Mouse (Mus musculus) kidney, embryonic 15.5 days (tissue): ENCODE data around the gene Ggta1. TPM values are rescaled to one million over a fixed set of nuclear protein-coding genes. Genes with fewer than 3 reads are reported as not detected.

Experiments used
- ATAC-seq: fragments of 200-750 bp; cut with Nextera tagmentation; replicated peaks from 2 replicates; pipeline ENCODE4 v1.8.0; 2017; ENCODE audit warnings: moderate TSS enrichment; ENCODE audit not compliant: low FRiP score
- H3K27ac ChIP-seq: fragments of 300-500 bp; sonication (generic); 2 replicates; pipeline ENCODE4 v1.5.1; 2015; ENCODE audit warnings: mild to moderate bottlenecking, inconsistent platforms
- H3K27me3 ChIP-seq: fragments of 300-500 bp; sonication (generic); 2 replicates; pipeline ENCODE4 v1.6.1; 2015; ENCODE audit warnings: inconsistent platforms
- H3K36me3 ChIP-seq: fragments of 300-500 bp; sonication (generic); 2 replicates; pipeline ENCODE4 v1.6.1; 2015; ENCODE audit warnings: inconsistent platforms
- H3K4me1 ChIP-seq: fragments of 300-500 bp; sonication (generic); 2 replicates; pipeline ENCODE4 v1.6.1; 2015; ENCODE audit warnings: inconsistent platforms
- H3K4me2 ChIP-seq: fragments of 300-500 bp; sonication (generic); 2 replicates; pipeline ENCODE4 v1.6.1; 2015; ENCODE audit warnings: moderate library complexity, mild to moderate bottlenecking, inconsistent platforms
- H3K4me3 ChIP-seq: fragments of 300-500 bp; sonication (generic); replicated peaks from 2 replicates; pipeline ENCODE4 v1.5.1; 2015; ENCODE audit warnings: mild to moderate bottlenecking, inconsistent platforms
- H3K9ac ChIP-seq: fragments of 300-500 bp; sonication (generic); 2 replicates; pipeline ENCODE4 v1.6.1; 2015; ENCODE audit warnings: mild to moderate bottlenecking, inconsistent platforms
- H3K9me3 ChIP-seq: fragments of 300-500 bp; sonication (generic); replicated peaks from 2 replicates; pipeline ENCODE4 v1.6.1; 2016; ENCODE audit warnings: inconsistent platforms
- WGBS: fragments of 180-500 bp; shearing (Covaris S2); methylation state at CpG from one replicate; pipeline ENCODE4 v1.1.7; 2015; ENCODE audit warnings: mixed read lengths; 5-methylcytosine and 5-hydroxymethylcytosine counted together
- polyA plus RNA-seq: library from polyadenylated mRNA; unstranded; fragments of >200 nt; fragmentation: Nextera tagmentation; extraction: Ambion mirVana; gene quantifications from 2 replicates; pipeline ENCODE4 v1.2.1, GENCODE M21; 2015

Gene Ggta1
- polyA plus RNA-seq, result 20.5 and 22.3 TPM in 2 replicates

- Histone ChIP-seq H3K9me3 (no peaks in the 10 kb centered on the region), H3K4me2 (peak within 1 kb of the TSS; percentile 92), H3K27me3 (no peaks in the 10 kb centered on the region), H3K9ac (peak within 1 kb of the TSS; percentile 51), H3K27ac (peak within 1 kb of the TSS; percentile 81), H3K36me3 (no peaks in the 10 kb centered on the region), H3K4me1 (peaks cover 47% of the 10 kb centered on the region), H3K4me3 (peak within 1 kb of the TSS; percentile 59)
- peak; percentile 34; the same call in 1 of the 2 replicates for ATAC-seq
- 19% methylated on average over 7 of the region's 7 CpGs for WGBS
Measured at GRCm38 (mm10) chr2:35462791-35463281, at the start of gene Ggta1. Gene Ggta1, minus strand, starts transcription at chr2:35463231.

- H3K4me3 ChIP-seq, result no peak overlapping the region
- H3K4me1 ChIP-seq, result peaks cover 60% of the 10 kb centered on the region
- 97% methylated on average over 4 of the region's 4 CpGs for whole genome bisulfite sequencing
- H3K9ac ChIP-seq, result no peak overlapping the region
- no peaks in the 10 kb centered on the region for H3K27me3 ChIP-seq
- H3K27ac ChIP-seq, result no peak overlapping the region
- H3K36me3 ChIP-seq, result no peaks in the 10 kb centered on the region
- ATAC-seq, result no peak
- H3K9me3 ChIP-seq, result no peaks in the 10 kb centered on the region
- no peak overlapping the region for H3K4me2 ChIP-seq
Measured at GRCm38 (mm10) chr2:35512226-35512625, 49.2 kb upstream of the Ggta1 start.

DNA sequence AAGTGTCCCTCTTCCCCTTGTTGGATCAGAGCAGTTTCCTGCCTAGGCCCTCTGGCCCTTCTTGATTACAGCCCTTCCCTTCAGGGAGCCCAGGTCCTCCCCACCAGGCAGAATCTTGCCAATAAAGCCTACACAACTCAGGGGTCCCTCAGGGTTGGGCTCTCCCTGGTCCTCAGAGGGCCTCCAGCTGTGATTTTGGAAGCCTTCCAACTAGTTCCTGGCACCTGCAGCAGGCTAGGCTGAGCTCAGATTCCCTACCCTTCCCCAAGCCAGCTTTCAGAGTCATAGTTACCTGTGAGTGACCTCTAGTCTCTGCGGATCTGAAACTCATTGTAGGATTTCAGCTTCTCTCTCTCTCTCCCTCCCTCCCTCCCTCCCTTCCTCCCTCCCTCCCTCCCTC is 47.9 kb upstream of the Ggta1 start:
- ATAC-seq, result no peak
- Histone ChIP-seq H3K9me3 (no peaks in the 10 kb centered on the region), H3K27me3 (no peaks in the 10 kb centered on the region), H3K4me2 (no peak overlapping the region), H3K36me3 (no peaks in the 10 kb centered on the region), H3K9ac (no peak overlapping the region), H3K4me1 (peaks cover 71% of the 10 kb centered on the region), H3K27ac (peak overlapping the region; percentile 4; the same call in 1 of the 2 replicates), H3K4me3 (no peak overlapping the region)
- 50% methylated on average over 1 of the region's 1 CpGs for WGBS

DNA sequence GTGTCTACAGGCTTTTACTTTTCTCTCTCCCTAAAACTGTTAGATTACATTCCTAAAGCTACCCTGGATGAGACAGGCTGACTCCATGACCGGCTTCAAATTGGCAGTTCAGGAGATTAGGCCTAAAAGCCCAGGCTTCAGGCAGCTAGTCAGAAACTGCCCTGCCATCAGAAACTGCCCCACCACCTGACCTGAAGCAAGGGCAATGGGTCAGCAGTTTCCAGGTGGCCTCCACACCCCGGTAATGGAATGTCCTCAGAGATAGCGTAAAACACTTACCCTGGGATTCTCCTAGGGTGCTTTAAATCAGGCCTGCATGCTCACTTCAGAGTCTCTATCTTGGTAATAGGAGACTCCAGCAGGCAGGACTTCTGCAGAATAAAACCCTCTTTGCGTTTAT is 46.9 kb upstream of the Ggta1 start:
- no peak for ATAC-seq
- no peaks in the 10 kb centered on the region for H3K9me3 ChIP-seq
- H3K36me3 ChIP-seq, result no peaks in the 10 kb centered on the region
- H3K27ac ChIP-seq, result peak overlapping the region; percentile 84
- H3K4me3 ChIP-seq, result no peak overlapping the region
- H3K4me2 ChIP-seq, result no peak overlapping the region
- no peaks in the 10 kb centered on the region for H3K27me3 ChIP-seq
- 48% methylated on average over 4 of the region's 4 CpGs for WGBS
- no peak overlapping the region for H3K9ac ChIP-seq
- H3K4me1 ChIP-seq, result peaks cover 73% of the 10 kb centered on the region

DNA sequence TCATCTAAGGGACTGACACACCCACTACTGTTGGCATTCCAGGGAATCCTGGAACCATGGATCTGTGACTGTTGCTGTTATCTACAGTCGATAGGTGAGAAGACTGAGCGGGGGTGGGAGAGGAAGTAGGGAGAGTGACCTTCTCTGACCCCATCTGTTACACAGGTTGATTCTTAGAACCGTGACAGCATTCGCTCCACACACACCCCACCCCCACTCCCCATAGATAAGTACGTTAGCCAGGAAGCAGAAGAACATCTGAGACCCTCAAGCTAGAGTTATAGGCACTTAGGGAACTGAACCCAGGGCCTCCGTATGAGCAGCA is 46.3 kb upstream of the Ggta1 start:
- H3K9me3 ChIP-seq, result no peaks in the 10 kb centered on the region
- H3K4me1 ChIP-seq, result peaks cover 72% of the 10 kb centered on the region
- peak overlapping the region; percentile 84 for H3K27ac ChIP-seq
- H3K36me3 ChIP-seq, result no peaks in the 10 kb centered on the region
- ATAC-seq, result 0 out of 2 replicates have a peak, but pooled peaks have one; percentile 34
- H3K4me2 ChIP-seq, result no peak overlapping the region
- no peak overlapping the region for H3K9ac ChIP-seq
- no peak overlapping the region for H3K4me3 ChIP-seq
- 14% methylated on average over 6 of the region's 6 CpGs for WGBS
- no peaks in the 10 kb centered on the region for H3K27me3 ChIP-seq

DNA sequence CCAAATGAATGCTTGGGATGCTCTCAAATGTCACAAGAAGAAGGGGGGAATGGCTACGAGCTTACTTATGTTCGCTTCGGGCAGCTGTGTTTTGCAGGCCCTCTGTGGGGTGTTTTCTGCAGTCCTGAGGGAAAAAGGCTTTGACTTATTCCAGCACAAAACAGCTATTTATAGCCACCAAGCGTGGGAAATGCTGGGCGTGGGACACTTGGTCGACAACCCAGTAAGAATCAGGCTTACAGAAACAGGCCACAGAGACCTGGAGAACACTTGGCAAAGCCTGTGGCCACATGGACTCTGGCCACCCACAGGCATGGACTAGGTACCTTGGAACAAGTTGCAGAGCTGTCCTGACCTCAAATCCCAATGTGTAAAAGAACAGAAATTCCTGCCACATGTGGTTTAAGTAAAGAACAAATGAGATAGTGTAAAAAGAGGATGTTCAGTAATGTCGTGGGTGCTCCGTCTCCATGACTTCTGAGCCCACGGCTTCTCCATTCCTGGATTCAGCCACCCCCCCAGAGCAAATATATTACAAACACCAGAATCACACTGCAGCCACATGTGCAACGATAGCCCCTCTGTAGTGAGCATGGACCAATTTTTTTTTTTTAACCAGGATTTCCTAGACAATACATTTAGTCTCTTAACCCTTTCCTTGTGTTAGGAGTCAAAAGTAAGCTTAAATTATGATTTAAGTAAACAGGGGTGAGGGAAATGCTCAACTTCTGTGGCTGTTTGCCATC is 45.7 kb upstream of the Ggta1 start:
- Histone ChIP-seq H3K4me1 (peaks cover 72% of the 10 kb centered on the region), H3K36me3 (no peaks in the 10 kb centered on the region), H3K4me2 (no peak overlapping the region), H3K9me3 (no peaks in the 10 kb centered on the region), H3K27ac (peak overlapping the region; percentile 84), H3K27me3 (no peaks in the 10 kb centered on the region), H3K9ac (no peak overlapping the region), H3K4me3 (no peak overlapping the region)
- WGBS, result 16% methylated on average over 10 of the region's 10 CpGs
- ATAC-seq, result no peak

- 71% methylated on average over 9 of the region's 9 CpGs for WGBS
- H3K27me3 ChIP-seq, result no peaks in the 10 kb centered on the region
- no peak overlapping the region for H3K9ac ChIP-seq
- ATAC-seq, result no peak
- H3K4me1 ChIP-seq, result peaks cover 75% of the 10 kb centered on the region
- no peak overlapping the region for H3K4me2 ChIP-seq
- peak overlapping the region; percentile 25 for H3K27ac ChIP-seq
- H3K4me3 ChIP-seq, result no peak overlapping the region
- no peaks in the 10 kb centered on the region for H3K9me3 ChIP-seq
- no peaks in the 10 kb centered on the region for H3K36me3 ChIP-seq
Measured at GRCm38 (mm10) chr2:35507191-35507511, 44.1 kb upstream of the Ggta1 start.

GRCm38 (mm10) chr2:35506311-35507190 is 43.5 kb upstream of the Ggta1 start:
- Histone ChIP-seq H3K36me3 (no peaks in the 10 kb centered on the region), H3K4me1 (peaks cover 78% of the 10 kb centered on the region), H3K9me3 (no peaks in the 10 kb centered on the region), H3K4me2 (no peak overlapping the region), H3K4me3 (no peak overlapping the region), H3K9ac (no peak overlapping the region), H3K27me3 (no peaks in the 10 kb centered on the region), H3K27ac (peak overlapping the region; percentile 25)
- no peak for ATAC-seq
- WGBS, result 76% methylated on average over 6 of the region's 6 CpGs

DNA sequence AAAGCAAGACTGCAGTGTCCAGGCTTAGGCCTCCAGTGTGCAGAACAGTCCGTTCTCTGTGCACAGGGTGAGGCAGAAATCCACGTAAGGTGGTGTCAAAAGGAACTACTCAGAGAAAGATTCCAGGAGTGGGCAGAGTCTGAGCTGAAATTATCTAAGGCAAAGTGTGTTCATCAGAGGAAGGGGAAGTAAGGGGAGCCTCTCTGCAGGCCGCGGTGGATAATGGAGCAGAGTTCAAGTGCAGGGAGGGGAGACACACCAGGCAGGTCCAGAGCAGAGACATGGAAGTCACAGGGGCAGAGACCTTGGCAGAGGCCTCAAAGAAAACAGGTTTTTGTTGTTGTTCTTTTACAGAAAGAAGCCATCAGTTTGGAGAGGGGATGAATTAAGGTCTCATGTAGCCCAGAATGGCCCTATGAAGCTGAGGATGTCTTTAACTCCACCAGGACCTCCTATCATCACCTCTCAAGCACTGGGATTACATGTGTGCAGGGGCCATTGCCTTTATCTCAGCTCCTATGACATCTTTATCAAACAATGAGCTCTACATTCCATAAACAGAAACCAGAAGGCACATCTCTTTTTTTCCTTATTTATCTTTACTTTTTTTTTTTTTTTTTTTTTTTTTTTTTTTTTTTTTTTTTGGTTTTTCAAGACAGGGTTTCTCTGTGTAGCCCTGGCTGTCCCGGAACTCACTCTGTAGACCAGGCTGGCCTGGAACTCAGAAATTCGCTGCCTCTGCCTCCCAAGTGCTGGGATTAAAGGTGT is 42.7 kb upstream of the Ggta1 start:
- no peaks in the 10 kb centered on the region for H3K9me3 ChIP-seq
- no peaks in the 10 kb centered on the region for H3K36me3 ChIP-seq
- H3K27me3 ChIP-seq, result no peaks in the 10 kb centered on the region
- H3K4me1 ChIP-seq, result peaks cover 75% of the 10 kb centered on the region
- WGBS, result 76% methylated on average over 6 of the region's 6 CpGs
- H3K9ac ChIP-seq, result no peak overlapping the region
- ATAC-seq, result no peak
- no peak overlapping the region for H3K4me2 ChIP-seq
- 0 out of 2 replicates have a peak overlapping the region, but pooled peaks have one; percentile 27 for H3K27ac ChIP-seq
- no peak overlapping the region for H3K4me3 ChIP-seq

- no peaks in the 10 kb centered on the region for H3K9me3 ChIP-seq
- no peaks in the 10 kb centered on the region for H3K27me3 ChIP-seq
- H3K4me2 ChIP-seq, result no peak overlapping the region
- no peak overlapping the region for H3K9ac ChIP-seq
- peaks cover 65% of the 10 kb centered on the region for H3K4me1 ChIP-seq
- no peaks in the 10 kb centered on the region for H3K36me3 ChIP-seq
- WGBS, result 54% methylated on average over 7 of the region's 7 CpGs
- H3K27ac ChIP-seq, result peak overlapping the region; percentile 85
- ATAC-seq, result no peak
- no peak overlapping the region for H3K4me3 ChIP-seq
Measured at GRCm38 (mm10) chr2:35504417-35504776, 41.4 kb upstream of the Ggta1 start.

DNA sequence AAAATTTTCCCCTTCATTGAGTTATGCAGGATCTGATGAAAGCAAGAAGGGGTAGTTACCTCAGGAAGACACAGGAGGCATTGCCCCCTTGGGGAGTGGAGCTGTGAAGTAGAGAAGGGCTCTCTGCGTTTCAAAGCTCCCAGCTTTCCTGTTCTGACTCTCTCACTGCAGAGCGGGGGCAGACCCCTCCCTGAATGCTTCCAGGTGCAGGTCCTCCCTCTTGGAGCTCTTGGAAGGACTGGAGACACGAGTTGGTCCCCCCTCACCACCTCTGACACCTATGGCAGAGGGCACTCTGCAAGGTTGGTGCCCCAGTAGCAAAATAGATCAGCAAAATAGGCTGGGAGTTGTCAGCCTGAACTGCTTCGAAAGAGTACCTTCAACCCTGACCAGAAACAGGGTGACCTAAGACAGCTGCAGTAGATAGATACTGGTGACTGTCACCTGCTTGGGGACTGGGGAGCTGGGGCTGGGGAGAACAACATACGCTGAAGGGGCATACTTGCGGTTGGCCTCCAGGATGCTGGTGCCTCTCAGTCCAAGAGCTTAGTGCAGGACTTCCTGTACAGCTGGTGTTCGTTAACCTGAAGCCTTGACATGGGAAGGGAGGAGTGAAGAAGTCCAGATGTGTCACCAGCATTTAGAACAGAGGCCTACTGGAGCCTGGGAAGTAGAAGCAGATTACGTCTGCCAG is 40.8 kb upstream of the Ggta1 start:
- peaks cover 59% of the 10 kb centered on the region for H3K4me1 ChIP-seq
- no peaks in the 10 kb centered on the region for H3K27me3 ChIP-seq
- WGBS, result 21% methylated on average over 8 of the region's 8 CpGs
- peak overlapping the region; percentile 85 for H3K27ac ChIP-seq
- ATAC-seq, result peak; percentile 44
- no peak overlapping the region for H3K9ac ChIP-seq
- no peak overlapping the region for H3K4me3 ChIP-seq
- no peaks in the 10 kb centered on the region for H3K9me3 ChIP-seq
- no peaks in the 10 kb centered on the region for H3K36me3 ChIP-seq
- H3K4me2 ChIP-seq, result no peak overlapping the region
